Mouse (Mus musculus) limb, embryonic 10.5 days (tissue): ENCODE results near the gene Rbm14. TPM values are rescaled to one million over a fixed set of nuclear protein-coding genes. Genes with fewer than 3 reads are reported as not detected.

Experiments
- DNase-seq: peaks from one replicate; pipeline ENCODE4 v3.0.0-alpha.2; 2017; ENCODE audit warnings: low spot score
- H3K27ac ChIP-seq: fragments of 300-500 bp; sonication (generic); 2 replicates; pipeline ENCODE4 v1.5.1; 2016; ENCODE audit warnings: mild to moderate bottlenecking
- H3K27me3 ChIP-seq: fragments of 300-500 bp; sonication (generic); 2 replicates; pipeline ENCODE4 v1.6.1; 2016; ENCODE audit warnings: low read depth, mild to moderate bottlenecking; ENCODE audit not compliant: poor library complexity, severe bottlenecking
- H3K36me3 ChIP-seq: fragments of 300-500 bp; sonication (generic); 2 replicates; pipeline ENCODE4 v1.6.1; 2016; ENCODE audit warnings: mild to moderate bottlenecking, moderate library complexity
- H3K4me1 ChIP-seq: fragments of 300-500 bp; sonication (generic); 2 replicates; pipeline ENCODE4 v1.6.1; 2016
- H3K4me3 ChIP-seq: fragments of 300-500 bp; sonication (generic); 2 replicates; pipeline ENCODE4 v1.5.1; 2016; ENCODE audit warnings: mild to moderate bottlenecking, moderate library complexity
- H3K9me3 ChIP-seq: fragments of 300-500 bp; sonication (generic); replicated peaks from 2 replicates; pipeline ENCODE4 v1.6.1; 2016; ENCODE audit warnings: mild to moderate bottlenecking
- WGBS: fragments of 180-500 bp; shearing (Covaris S2); methylation state at CpG from one replicate; pipeline ENCODE4 v1.1.7; 2016; 5-methylcytosine and 5-hydroxymethylcytosine counted together
- polyA plus RNA-seq: library from polyadenylated mRNA; unstranded; fragments of >200 nt; fragmentation: Nextera tagmentation; extraction: Ambion mirVana; gene quantifications from 2 replicates; pipeline ENCODE4 v1.2.1, GENCODE M21; 2016

The Rbm14 gene
- polyA plus RNA-seq, 1 experiment from 2014 or later: 134 TPM

GRCm38 (mm10) chr19:4803283-4803682, 8.2 kb downstream of the Rbm14 start:
- H3K27me3 ChIP-seq: no peaks in the 10 kb centered on the region
- H3K4me3 ChIP-seq: no peak overlapping the region; the same call in 1 of the 2 replicates
- 87% methylated on average over 10 of the region's 10 CpGs for WGBS
- H3K27ac ChIP-seq: no peak overlapping the region
- no peak for DNase-seq
- no peaks in the 10 kb centered on the region for H3K9me3 ChIP-seq
- H3K4me1 ChIP-seq: peaks cover 5% of the 10 kb centered on the region; the same call in 1 of the 2 replicates
- peaks cover 71% of the 10 kb centered on the region for H3K36me3 ChIP-seq

- H3K27ac ChIP-seq: no peak overlapping the region
- H3K4me1 ChIP-seq: no peaks in the 10 kb centered on the region
- WGBS: 95% methylated on average over 7 of the region's 7 CpGs
- no peak overlapping the region; the same call in 1 of the 2 replicates for H3K4me3 ChIP-seq
- no peaks in the 10 kb centered on the region for H3K9me3 ChIP-seq
- H3K27me3 ChIP-seq: no peaks in the 10 kb centered on the region
- H3K36me3 ChIP-seq: peaks cover 76% of the 10 kb centered on the region
- DNase-seq: no peak
Measured at GRCm38 (mm10) chr19:4802691-4803091, 8.7 kb downstream of the Rbm14 start.

- WGBS: 95% methylated on average over 5 of the region's 5 CpGs
Measured at GRCm38 (mm10) chr19:4799083-4799482, 12.4 kb downstream of the Rbm14 start.

GRCm38 (mm10) chr19:4797846-4798245, 13.6 kb downstream of the Rbm14 start:
- no peak overlapping the region for H3K4me3 ChIP-seq
- peaks cover 12% of the 10 kb centered on the region for H3K4me1 ChIP-seq
- H3K27ac ChIP-seq: no peak overlapping the region
- no peaks in the 10 kb centered on the region for H3K27me3 ChIP-seq
- WGBS: 95% methylated on average over 2 of the region's 2 CpGs
- peaks cover 70% of the 10 kb centered on the region for H3K36me3 ChIP-seq
- DNase-seq: no peak
- H3K9me3 ChIP-seq: no peaks in the 10 kb centered on the region

More at GRCm38 (mm10) chr19:4799083-4799482, 12.4 kb downstream of the Rbm14 start:
- no peak overlapping the region for H3K27ac ChIP-seq
- peaks cover 82% of the 10 kb centered on the region for H3K36me3 ChIP-seq
- H3K27me3 ChIP-seq: no peaks in the 10 kb centered on the region
- DNase-seq: no peak
- H3K9me3 ChIP-seq: no peaks in the 10 kb centered on the region
- peaks cover 10% of the 10 kb centered on the region for H3K4me1 ChIP-seq
- H3K4me3 ChIP-seq: no peak overlapping the region

- H3K27ac ChIP-seq: no peak overlapping the region
- 75% methylated on average over 1 of the region's 1 CpGs for WGBS
- no peaks in the 10 kb centered on the region for H3K9me3 ChIP-seq
- H3K27me3 ChIP-seq: no peaks in the 10 kb centered on the region
- peaks cover 24% of the 10 kb centered on the region for H3K4me1 ChIP-seq
- peaks cover 67% of the 10 kb centered on the region for H3K36me3 ChIP-seq
- H3K4me3 ChIP-seq: no peak overlapping the region
- DNase-seq: no peak
Measured at GRCm38 (mm10) chr19:4795929-4796328, 15.5 kb downstream of the Rbm14 start.

GRCm38 (mm10) chr19:4793831-4794422, 17.5 kb downstream of the Rbm14 start, which contains the start of gene Rbm4:
Rbm4 (minus strand) TSS chr19:4793901.
- WGBS: under 1% methylated on average over 31 of the region's 31 CpGs
- H3K9me3 ChIP-seq: no peaks in the 10 kb centered on the region
- peaks cover 34% of the 10 kb centered on the region for H3K4me1 ChIP-seq
- peak; percentile 91 for DNase-seq
- peaks cover 67% of the 10 kb centered on the region for H3K36me3 ChIP-seq
- H3K27me3 ChIP-seq: no peaks in the 10 kb centered on the region
- H3K27ac ChIP-seq: peak within 1 kb of the TSS; percentile 89
- H3K4me3 ChIP-seq: peak within 1 kb of the TSS; percentile 76

GRCm38 (mm10) chr19:4793281-4793830, 18.1 kb downstream of the Rbm14 start:
- Histone ChIP-seq H3K36me3 (peaks cover 67% of the 10 kb centered on the region), H3K27me3 (no peaks in the 10 kb centered on the region), H3K4me1 (peaks cover 34% of the 10 kb centered on the region), H3K4me3 (peak overlapping the region; percentile 76), H3K9me3 (no peaks in the 10 kb centered on the region), H3K27ac (peak overlapping the region; percentile 89)
- no peak for DNase-seq
- WGBS: 2% methylated on average over 16 of the region's 16 CpGs

- Histone ChIP-seq H3K27me3 (no peaks in the 10 kb centered on the region), H3K36me3 (peaks cover 100% of the 10 kb centered on the region)
Measured at GRCm38 (mm10) chr19:4786313-4786712, 25.1 kb downstream of the Rbm14 start.

GRCm38 (mm10) chr19:4785206-4785605, 26.2 kb downstream of the Rbm14 start:
- Histone ChIP-seq H3K9me3 (no peaks in the 10 kb centered on the region), H3K4me1 (peaks cover 3% of the 10 kb centered on the region; the same call in 1 of the 2 replicates), H3K27ac (no peak overlapping the region), H3K36me3 (peaks cover 100% of the 10 kb centered on the region), H3K27me3 (no peaks in the 10 kb centered on the region), H3K4me3 (no peak overlapping the region)
- 91% methylated on average over 7 of the region's 7 CpGs for WGBS
- no peak for DNase-seq

More at GRCm38 (mm10) chr19:4786313-4786712, 25.1 kb downstream of the Rbm14 start:
- peaks cover 12% of the 10 kb centered on the region; the same call in 1 of the 2 replicates for H3K4me1 ChIP-seq
- no peak overlapping the region for H3K4me3 ChIP-seq
- no peak overlapping the region for H3K27ac ChIP-seq
- DNase-seq: no peak
- H3K9me3 ChIP-seq: no peaks in the 10 kb centered on the region
- 92% methylated on average over 2 of the region's 2 CpGs for WGBS

GRCm38 (mm10) chr19:4782891-4783290, 28.5 kb downstream of the Rbm14 start:
- peaks cover 100% of the 10 kb centered on the region for H3K36me3 ChIP-seq
- WGBS: 90% methylated on average over 2 of the region's 2 CpGs
- no peak overlapping the region for H3K27ac ChIP-seq
- H3K4me3 ChIP-seq: no peak overlapping the region
- DNase-seq: no peak
- no peaks in the 10 kb centered on the region for H3K9me3 ChIP-seq
- H3K27me3 ChIP-seq: no peaks in the 10 kb centered on the region
- H3K4me1 ChIP-seq: no peaks in the 10 kb centered on the region

- H3K36me3 ChIP-seq: peaks cover 100% of the 10 kb centered on the region
- H3K4me1 ChIP-seq: no peaks in the 10 kb centered on the region
- H3K27me3 ChIP-seq: no peaks in the 10 kb centered on the region
- WGBS: 90% methylated on average over 3 of the region's 3 CpGs
- H3K27ac ChIP-seq: no peak overlapping the region
- H3K4me3 ChIP-seq: no peak overlapping the region
- no peaks in the 10 kb centered on the region for H3K9me3 ChIP-seq
- DNase-seq: no peak
Measured at GRCm38 (mm10) chr19:4772785-4773184, 38.6 kb downstream of the Rbm14 start.

GRCm38 (mm10) chr19:4767507-4768148, 43.8 kb downstream of the Rbm14 start:
- no peak for DNase-seq
- H3K27ac ChIP-seq: no peak overlapping the region
- H3K27me3 ChIP-seq: no peaks in the 10 kb centered on the region
- no peaks in the 10 kb centered on the region for H3K9me3 ChIP-seq
- no peak overlapping the region for H3K4me3 ChIP-seq
- no peaks in the 10 kb centered on the region for H3K4me1 ChIP-seq
- H3K36me3 ChIP-seq: peaks cover 99% of the 10 kb centered on the region
- 94% methylated on average over 12 of the region's 12 CpGs for WGBS

GRCm38 (mm10) chr19:4762876-4763275, 48.6 kb downstream of the Rbm14 start:
- H3K4me3 ChIP-seq: no peak overlapping the region
- H3K27ac ChIP-seq: no peak overlapping the region
- H3K27me3 ChIP-seq: no peaks in the 10 kb centered on the region
- H3K4me1 ChIP-seq: peaks cover 10% of the 10 kb centered on the region
- no peak for DNase-seq
- WGBS: 76% methylated on average over 1 of the region's 1 CpGs
- H3K9me3 ChIP-seq: no peaks in the 10 kb centered on the region
- peaks cover 95% of the 10 kb centered on the region for H3K36me3 ChIP-seq
